Mouse (Mus musculus): ENCODE results near the gene BC107364.
"Not testable (repeated sequence)": the region's sequence is repeated elsewhere in the genome, so short reads cannot be mapped to it uniquely, and the experiment has no call there.

GRCm38 (mm10) chr3:96451181-96451737 lies 847 bp downstream of the BC107364 start:
- not testable (repeated sequence) for TF ChIP-seq CTCF (IDR thresholded peaks at IDR 0.05; ENCODE audit: borderline replicate concordance, control insufficient read depth, extremely low read depth, insufficient read depth, low read length, poor library complexity); POLR2A (IDR thresholded peaks at IDR 0.05; ENCODE audit: control insufficient read depth, extremely low read depth, insufficient read depth, low read length, poor library complexity)

All from thymus, adult 2 months (tissue).